Mouse (Mus musculus): ENCODE data around the gene Gm21188.
"Not testable (repeated sequence)": the region's sequence is repeated elsewhere in the genome, so short reads cannot be mapped to it uniquely, and the experiment has no call there.

The Gm21188 gene

DNA sequence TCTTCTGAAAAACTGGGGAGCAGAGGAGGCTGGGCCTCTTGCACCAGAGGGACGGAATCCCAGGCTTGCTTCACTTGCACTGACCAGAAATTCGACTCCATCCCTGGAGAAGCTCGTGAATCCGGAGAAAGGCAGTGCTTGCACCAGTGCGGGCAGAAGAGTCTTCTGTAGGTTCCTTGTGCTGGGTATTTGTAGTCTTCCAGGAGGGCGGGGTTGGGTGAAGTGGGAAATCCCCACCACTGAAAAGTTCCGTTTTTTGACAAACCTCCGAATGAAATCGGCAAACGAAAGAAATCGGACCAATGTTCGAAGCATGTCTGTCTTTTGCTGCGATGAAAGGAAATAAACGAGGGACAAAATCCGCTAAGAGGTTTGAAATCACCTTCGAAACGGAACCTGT is 25.1 kb downstream of the Gm21188 start, which contains the start of gene Gm36079:
Gm36079 (minus strand) TSS at position 101 of the 400 bp plus-strand sequence.
- not testable (repeated sequence) for DNase-seq (ENCODE audit: low spot score in 2 of 2)

DNA sequence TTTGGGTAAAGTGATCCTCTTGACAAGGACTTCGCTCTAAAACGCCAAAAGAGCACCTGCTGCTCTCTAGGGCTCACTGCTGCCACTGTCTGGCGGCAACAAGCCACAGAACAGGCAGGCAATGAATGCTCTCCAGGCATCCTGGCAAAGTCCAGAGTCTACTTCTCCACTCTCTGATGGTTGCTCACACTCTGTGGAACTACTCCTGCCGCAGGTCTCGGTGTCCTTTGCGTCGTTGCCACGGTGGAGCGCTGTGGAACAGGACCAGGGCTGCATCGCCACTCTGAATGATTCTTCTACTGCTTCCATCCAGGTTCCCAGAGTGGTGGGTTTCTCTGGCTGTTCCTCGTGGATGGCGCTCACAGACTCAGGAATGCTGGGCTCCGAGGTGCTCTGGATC is 25.6 kb downstream of the Gm21188 start:
- not testable (repeated sequence) for DNase-seq (ENCODE audit: low spot score in 2 of 2)

DNA sequence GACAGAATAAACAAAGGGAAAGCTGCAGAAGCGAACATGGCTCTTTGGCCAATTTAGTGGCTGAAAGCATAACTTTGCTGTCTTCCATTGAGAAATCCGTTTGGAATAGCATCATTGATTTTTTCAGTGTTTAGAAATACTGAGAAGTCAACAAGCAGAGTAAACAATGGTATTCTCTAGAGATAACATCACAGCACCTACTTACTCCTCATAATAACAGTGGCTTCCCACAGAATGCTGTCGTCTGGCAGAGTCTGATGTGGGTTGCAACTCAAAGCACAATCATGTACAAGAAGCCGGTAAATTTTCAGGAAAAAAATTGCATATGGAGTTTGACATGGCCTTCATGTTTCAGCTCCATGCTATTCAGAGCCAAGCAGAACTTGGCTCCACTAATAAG is 26.4 kb downstream of the Gm21188 start:
- peak; percentile 2 to 8 for DNase-seq (ENCODE audit: low spot score in 2 of 2)

DNA sequence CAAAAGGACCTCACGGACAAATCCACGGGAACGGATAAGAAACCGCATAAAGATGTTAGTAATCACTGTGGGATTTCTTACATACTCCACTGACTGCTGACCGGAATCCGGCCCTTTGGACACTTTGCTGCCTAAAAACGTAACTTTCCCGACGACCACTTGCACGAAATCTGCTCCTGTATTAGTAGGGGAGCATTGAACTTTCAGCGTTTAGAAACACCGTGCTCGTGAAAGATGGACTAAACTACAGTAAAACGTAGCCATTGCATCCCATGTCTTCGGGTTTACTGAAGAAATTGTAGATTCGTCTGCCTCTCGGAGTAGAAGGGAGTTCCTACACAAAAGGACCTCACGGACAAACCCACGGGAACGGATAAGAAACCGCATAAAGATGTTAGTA is 27.0 kb downstream of the Gm21188 start:
- DNase-seq (ENCODE audit: low spot score in 2 of 2), result not testable (repeated sequence)

DNA sequence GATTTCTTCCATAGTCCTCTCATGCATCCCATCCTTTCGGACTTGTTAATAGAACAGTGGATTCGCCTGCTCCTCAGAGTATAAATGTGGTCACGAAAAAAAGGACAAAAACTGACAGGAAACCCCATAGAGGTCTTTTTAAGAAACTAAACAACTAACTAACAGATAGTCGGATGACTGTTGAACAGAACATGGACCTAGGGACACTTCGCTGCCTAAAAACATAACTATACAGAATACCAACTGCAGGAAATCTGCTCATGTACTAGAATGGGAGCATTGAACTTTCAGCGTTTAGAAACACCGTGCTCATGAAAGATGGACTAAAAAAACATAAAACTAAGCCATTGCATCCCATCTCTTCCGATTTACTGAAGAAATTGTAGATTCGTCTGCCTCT is 27.4 kb downstream of the Gm21188 start:
- not testable (repeated sequence) for DNase-seq (ENCODE audit: low spot score in 2 of 2)

DNA sequence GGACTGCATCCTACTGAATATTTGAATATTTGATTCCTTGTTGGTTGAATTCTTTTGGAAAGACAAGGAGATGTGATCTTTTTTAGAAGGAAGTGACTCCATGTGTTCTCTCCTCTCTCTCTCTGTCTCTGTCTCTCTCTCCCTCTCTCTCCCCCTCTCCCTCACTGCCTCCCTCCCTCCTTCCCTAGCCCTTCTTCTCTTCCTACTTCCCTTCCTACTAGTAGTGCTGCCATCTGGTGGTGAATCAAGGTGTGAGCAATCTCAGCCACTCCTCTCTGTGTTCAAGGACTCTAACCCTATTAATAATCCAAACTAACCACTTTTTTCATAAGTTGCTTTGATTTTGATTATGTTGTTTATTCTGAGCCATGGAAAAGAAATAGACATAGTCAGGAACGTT is 30.5 kb downstream of the Gm21188 start:
- not testable (repeated sequence) for DNase-seq (ENCODE audit: low spot score in 2 of 2)

DNA sequence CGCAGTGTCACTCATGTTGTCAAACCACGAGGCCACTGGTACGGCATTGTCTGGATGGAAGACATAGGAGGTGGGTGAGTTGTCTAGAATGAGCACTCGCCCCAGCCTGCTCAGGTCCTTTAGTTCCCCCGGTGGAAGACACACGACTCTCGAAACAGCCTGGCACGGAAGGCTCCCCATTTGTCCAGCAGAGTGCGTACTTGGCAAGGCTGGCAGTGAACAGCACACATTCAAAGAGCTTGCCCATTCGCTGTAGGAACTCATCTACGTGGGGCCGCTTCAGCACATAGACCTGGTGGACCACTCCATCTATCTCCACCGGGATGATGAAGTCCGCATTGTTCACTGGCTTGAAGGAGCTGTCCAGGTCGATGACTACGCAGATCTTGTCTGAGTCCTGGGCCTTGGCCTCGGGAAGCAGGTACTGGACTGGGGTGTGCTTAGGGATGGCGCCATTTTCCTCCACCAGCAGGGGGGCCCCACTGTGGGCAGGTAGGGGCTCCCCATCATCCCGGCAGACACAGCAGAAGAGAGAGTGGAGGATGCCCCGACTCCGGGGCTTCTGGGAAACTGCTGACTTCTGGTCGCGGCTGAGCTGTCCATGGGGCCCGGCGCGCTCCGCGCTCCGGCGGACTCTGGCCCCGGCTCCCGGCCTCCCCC is 36.5 kb downstream of the Gm21188 start:
- not testable (repeated sequence) for DNase-seq (ENCODE audit: low spot score in 2 of 2)

DNA sequence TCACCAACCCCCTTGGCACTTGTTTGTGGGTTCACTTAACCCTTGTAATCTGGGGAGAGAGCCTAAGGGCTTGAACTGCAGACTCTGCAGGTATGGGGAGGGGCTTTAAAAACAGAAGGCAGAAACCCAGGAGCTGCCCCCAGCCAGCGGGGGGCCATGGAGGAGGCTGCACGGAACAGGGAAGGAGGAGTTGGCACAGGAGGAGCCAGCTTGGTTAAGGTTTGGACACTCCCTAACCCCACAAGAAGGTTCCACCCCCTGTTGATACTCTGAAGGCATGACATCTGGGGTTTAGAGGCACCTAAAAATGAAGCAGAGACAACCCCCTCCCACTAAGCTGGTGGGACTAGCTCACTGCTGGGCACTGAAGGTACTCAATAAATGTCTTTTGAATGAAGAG is 38.0 kb downstream of the Gm21188 start:
- not testable (repeated sequence) for DNase-seq (ENCODE audit: low spot score in 2 of 2)

DNA sequence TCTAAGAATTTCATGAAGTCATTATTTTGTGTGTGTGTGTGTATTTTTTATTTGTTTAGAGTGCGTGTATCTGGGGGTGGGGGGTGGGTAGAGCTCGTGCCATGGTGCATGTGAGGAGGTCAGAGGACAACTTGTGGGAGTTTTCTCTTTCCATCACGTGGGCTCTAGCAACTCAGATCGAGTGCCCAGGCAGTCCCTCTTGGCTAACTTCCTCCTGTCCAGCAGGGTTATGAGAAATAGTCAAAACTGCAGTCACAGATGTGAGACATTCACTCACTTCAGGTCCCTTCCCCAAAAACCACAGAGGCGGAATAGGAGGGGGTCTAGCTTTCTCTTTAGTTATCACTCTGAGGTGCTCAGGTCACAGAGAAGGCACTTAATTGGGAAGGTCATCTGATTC is 38.5 kb downstream of the Gm21188 start:
- not testable (repeated sequence) for DNase-seq (ENCODE audit: low spot score in 2 of 2)

DNA sequence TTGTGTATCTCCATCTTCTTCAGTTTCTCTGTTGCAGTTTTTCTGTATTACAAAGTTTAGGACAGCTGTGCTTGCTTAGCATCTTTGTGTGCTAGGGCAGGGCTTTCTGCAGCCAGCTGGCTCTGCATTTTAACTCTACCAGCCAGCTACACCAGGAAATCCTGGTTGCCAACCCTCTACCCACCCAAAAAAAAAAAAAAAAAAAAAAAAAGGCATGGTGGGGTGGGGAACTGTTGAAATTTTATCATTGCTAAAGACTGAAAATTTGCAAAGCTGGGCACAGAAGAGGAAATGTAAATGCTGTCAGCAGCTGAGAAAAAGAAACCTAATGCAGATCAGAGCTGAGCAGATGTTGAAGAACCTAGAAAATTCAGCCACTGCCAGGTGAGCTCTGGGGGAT is 41.9 kb downstream of the Gm21188 start:
- not testable (repeated sequence) for DNase-seq (ENCODE audit: low spot score in 2 of 2)

DNA sequence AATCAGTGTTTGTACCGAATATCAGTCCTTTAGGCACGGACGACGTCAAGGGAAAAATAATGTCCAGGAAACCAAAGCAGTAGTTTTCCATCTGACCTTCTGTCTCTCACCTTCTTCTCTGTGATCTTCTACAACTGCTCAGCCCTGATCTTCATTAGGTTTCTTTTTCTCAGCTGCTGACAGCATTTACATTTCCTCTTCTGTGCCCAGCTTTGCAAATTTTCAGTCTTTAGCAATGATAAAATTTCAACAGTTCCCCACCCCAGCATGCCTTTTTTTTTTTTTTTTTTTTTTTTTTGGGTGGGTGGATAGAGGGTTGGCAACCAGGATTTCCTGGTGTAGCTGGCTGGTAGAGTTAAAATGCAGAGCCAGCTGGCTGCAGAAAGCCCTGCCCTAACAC is 52.8 kb downstream of the Gm21188 start:
- DNase-seq (ENCODE audit: low spot score in 2 of 2), result not testable (repeated sequence)

DNA sequence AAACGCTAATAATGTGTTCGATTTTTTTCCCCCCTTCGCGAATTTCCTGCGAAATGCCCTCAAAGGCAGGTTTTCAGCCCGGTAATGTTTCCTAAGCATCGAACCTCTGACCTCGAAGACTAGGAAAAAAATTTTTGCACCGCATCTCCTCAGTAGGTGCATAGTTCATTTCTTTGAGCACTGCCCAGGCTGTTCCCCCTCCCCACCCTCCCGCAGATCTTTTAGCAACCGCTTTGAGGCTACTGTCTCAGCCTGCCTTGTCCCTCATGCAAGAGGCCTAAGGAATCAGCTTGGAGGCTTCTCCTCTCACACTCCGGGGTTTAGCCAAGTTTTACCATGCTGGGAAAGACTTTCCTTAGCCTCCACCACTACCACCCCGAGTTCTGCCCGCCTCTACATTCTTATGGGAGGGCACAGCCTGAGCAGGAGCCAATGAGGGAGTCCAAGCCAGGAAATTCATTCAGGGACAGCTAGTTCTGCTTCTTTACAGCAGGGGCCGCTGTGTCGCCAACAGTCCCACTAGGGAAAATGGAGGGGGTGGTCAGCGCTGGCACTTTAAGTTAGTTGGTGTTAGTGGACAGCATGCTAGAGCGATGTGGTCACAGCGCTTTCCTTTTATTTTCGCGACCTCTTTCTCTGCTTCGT is 53.4 kb downstream of the Gm21188 start:
- DNase-seq (ENCODE audit: low spot score in 2 of 2), result not testable (repeated sequence)

DNA sequence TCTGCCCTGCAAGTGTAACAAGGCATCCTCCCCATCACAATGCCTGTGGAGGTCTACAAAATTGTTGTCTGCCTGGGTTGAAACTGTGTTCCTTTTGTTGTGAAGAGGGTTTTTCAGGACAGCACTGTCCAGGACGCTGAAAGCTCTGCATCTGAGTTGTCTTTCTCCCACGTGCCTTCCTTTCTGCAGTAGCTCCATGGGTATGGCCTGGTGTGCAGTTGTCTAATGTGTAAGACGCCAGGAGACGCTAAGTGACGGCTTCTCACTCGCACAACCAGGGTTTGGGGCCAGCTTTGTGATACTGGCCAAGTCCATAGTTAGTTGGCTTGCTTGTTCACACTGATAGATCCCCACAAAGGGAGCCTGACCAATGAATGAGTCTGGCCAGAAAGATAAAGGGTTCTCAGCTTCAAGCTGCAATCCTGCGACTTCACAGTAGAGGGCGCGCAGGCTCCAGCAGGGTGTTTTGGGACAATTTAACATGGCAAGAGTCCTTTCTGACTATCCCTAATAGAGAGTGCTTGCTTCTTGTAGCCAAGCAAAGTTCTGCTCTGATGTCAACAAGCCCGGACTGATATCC is 60.0 kb downstream of the Gm21188 start:
- DNase-seq (ENCODE audit: low spot score in 2 of 2), result not testable (repeated sequence)

DNA sequence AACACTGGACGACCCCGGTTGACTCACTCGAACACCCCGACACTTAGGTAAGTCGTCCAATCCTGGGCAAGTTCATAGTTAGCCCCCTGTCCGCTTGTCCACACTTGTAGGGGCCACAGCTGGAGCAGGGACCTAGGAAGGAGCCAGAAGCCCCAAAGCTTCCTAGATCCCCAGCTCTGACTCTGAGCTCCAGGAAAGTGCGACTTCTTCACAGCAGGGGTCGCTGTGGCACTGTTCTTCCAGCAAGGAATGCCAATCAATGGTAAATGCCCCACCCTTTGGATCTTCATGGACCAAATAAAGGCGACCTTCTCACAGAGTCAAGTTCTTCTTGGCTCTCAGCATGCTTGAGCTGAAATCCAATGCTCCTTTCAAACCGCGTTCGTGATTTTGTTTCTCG is 60.7 kb downstream of the Gm21188 start:
- not testable (repeated sequence) for DNase-seq (ENCODE audit: low spot score in 2 of 2)
